Mouse (Mus musculus): Measurements from ENCODE around the gene Rhbdf2.

The Rhbdf2 gene

GRCm38 (mm10) chr11:116581376-116581814 is 45.4 kb downstream of the Rhbdf2 start, which contains the start of gene Ube2o:
TSS of gene Ube2o (minus strand) at chr11:116581447.
- peak; percentile 87 to 90 for DNase-seq

DNA sequence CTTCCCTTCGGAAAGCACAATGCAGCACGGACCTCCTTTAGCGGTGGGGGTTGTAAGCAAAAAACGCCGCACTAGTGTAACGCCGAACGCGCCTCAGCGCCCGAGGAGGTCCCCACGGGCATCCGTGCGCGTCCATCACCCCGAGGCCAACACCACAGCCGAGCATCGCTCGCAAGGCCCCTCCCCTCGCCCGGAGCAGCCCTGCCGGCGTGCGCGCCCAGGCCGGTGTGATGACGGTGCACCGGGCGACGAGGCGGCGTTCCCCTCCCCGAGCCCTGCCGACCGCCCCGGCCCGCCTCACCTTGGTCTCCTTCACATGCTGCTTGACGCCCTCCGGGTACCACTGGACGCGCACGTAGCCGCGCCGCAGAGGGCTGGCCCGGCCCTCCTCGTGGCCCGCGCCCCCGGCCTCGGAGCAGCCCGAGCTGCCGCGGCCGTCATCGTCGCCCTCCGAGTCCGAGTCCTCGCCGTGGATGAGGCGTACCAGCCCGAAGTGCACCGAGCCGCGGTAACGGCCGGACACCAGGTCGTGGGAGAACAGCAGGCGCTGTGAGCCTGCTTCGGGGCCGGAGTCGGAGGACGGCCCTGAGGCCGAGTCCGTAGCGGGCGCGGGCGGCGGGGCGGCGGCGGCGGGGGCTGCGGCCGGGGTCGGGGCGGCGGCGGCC is 46.0 kb downstream of the Rhbdf2 start:
- peak; percentile 44 to 67 for DNase-seq

DNA sequence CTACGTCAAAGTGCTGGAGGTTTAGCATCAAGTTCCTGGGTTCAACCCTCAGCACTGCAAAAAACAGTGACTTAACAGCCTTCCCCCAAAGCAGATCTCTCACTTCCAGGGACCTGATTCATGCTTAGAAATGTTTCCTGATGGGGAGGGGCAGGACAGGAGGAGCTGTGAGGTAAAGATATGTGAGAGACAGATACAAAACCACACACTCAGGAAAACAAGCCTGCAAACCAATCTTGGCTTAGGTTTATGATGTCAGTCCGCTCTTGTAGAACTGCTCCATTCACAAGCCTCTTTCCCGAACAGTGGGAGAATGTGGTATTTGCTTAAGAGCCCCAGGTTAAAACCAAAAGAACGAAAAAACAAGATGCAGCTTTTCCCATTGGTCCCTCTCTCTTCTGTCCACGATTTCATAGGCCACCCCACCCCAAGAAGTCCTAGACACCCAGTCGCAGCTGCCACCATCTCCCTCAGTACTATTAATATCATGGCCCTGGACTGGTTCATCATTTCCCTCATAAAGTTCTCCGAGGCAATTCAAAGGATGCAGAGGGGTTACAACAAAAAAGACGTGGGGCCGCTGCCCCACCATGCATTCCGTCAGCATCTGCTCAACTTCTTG is 46.7 kb downstream of the Rhbdf2 start:
- no peak for DNase-seq

- DNase-seq, result no peak
These were observed 47.5 kb downstream of the Rhbdf2 start for GRCm38 (mm10) chr11:116579280-116579679.

DNA sequence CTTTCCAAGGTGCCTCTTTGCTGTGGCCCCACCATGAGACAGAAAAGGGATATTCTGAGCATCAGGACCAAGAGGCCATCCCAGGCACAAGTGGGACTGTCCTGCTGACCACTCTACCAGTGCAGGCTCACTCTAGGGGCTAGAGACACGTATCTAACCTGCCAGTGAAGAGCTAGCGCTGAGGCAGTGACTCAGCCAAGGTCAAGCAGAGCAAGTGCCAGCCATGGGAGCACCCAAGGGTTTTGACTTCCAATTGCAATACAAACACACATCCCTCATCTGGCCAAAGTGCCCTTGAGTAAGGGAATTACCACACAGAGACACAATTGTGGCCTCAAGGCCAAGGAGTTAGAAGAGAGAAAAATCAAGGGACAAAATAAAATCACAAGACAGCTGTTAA is 51.4 kb downstream of the Rhbdf2 start:
- DNase-seq, result no peak

DNA sequence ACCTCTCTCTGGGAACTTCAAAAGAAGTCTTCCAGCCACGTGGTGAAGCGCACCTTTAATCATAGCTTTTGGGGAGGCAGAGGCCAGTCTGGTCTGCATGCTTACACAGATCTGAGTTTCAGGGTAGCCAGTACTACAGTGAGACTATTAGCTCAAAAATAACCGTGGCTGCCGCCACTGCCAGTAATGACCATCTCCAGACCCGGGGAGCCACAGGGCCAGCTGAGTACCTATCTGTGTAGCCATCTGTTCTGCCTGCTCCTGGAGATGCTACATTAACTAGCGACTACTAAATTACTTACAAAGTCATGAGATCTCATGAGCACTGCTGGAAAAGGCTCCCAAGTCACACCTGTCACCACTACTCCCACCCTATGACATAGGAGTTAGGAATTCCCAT is 51.8 kb downstream of the Rhbdf2 start:
- DNase-seq, result no peak

DNA sequence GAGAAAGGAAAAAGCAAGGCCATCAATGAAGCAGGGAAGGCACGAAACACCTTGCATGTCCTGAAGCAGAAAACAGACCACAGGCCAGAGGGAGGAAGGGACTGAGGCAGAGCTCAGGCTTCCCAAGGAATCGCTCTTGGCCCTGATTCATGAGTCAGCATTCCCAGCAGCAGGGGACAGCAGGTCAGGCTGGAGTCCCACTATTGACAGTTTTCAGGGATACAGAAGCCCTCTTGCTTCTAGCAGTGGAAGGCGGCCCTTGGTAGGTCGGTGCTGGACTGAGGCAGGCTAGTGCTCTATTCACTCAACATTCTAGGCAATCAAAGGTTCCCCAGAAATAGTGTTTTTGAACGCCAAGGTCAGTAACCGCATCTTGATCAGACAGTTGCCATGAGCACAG is 52.3 kb downstream of the Rhbdf2 start:
- no peak for DNase-seq

- DNase-seq, result no peak
These were observed 53.9 kb downstream of the Rhbdf2 start for GRCm38 (mm10) chr11:116572756-116573543.

- DNase-seq, result no peak
These were observed 54.8 kb downstream of the Rhbdf2 start for GRCm38 (mm10) chr11:116571767-116572679.

DNA sequence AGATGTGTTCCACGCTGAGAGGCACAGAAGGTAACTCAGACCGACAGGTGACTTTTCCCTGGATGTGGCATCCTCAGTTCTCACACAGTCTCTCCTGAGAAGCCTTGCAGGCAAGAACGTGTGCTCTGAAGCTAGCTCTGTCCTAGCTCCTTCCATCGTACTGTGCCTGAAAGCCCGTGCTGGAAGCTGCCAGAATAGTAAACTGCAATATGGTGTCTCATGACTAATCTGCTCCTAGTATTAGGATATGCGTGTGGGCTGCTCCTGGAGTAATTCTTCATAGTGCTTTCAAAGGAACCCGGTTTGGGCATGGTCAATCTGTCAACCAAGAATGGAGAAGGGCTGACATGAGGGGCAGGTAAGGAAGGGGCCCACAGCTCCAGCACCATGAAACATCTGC is 56.0 kb downstream of the Rhbdf2 start:
- no peak for DNase-seq

- no peak for DNase-seq
These were observed 59.3 kb downstream of the Rhbdf2 start for GRCm38 (mm10) chr11:116567531-116567930.

DNA sequence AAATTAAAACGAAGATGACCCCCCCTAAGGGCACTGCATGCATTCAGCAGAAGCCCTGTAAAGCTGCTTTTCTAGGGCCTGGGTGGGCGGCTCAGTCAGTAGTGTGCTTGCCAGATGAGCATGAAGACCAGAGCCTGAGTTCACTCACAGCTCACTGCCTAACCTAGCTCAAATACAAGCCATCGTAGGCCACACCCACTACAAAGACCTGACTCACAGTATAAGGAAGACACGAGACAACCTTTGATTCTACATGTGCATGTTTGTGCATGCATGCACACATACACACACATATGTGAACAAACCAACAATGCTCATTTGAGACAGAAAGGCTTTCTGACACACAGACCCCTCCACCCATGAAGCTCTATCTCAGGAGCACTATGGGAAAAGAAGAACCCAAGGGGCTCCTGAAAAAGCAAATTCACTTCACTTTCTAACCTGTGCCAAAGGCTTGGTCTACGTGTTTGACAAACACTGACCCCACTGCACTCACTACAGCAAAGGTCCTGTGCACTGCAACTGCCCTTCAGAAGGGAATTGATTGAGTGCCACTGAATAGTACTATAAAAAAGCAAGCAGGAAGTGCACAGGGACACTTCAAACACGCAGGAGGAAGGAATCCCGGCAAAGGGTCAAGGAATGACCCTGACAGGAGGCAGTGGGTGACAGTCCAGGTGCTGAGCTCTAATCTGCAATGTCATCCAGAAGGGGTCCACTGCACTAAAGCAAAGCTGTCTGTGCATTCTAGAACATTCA is 61.4 kb downstream of the Rhbdf2 start:
- DNase-seq, result no peak

GRCm38 (mm10) chr11:116556308-116556707 is 70.5 kb downstream of the Rhbdf2 start:
- no peak for DNase-seq

GRCm38 (mm10) chr11:116555572-116555971 is 71.2 kb downstream of the Rhbdf2 start:
- DNase-seq, result no peak

GRCm38 (mm10) chr11:116554171-116554878 is 72.5 kb downstream of the Rhbdf2 start:
- peak in 1 of 2 experiments; percentile 54 for DNase-seq

DNA sequence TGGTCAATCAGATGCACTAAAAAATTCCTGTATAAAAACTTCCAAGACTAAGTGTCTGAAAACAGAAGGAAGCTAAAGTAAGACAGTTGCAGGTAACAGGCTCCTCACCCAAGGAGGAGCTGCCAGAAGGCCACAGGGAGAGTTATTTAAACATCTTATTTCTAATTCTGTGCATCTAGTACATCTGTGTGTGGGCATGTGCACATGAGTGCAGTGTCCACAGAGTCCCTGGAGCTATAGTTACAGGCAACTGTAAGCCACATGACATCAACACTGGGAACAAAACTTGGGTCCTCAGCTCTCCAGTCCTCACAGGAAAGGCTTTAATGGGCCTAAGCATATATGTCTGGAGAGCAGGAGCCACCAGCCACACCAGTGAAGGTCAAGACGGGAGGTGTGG is 74.6 kb downstream of the Rhbdf2 start:
- no peak for DNase-seq

DNA sequence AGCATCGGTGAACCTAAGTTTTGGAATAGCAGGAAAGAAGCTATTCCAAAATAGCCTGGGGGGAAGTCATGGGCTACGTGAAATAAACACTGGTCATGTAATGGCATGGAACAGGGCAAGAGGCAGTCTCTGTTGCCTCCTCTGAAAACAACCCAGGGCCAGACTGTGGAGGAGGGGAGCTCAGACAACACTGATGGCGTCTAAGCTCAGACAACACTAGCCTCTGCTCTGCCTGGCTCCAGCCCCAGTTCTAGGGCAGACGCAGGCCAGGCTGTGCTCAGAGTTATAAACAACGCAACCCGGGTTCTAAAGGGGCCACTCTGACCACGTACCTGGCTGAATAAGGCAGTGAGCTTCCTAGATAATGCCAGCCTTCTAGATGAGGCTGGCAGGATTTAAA is 76.1 kb downstream of the Rhbdf2 start:
- DNase-seq, result peak in 1 of 2 experiments; percentile 56

DNA sequence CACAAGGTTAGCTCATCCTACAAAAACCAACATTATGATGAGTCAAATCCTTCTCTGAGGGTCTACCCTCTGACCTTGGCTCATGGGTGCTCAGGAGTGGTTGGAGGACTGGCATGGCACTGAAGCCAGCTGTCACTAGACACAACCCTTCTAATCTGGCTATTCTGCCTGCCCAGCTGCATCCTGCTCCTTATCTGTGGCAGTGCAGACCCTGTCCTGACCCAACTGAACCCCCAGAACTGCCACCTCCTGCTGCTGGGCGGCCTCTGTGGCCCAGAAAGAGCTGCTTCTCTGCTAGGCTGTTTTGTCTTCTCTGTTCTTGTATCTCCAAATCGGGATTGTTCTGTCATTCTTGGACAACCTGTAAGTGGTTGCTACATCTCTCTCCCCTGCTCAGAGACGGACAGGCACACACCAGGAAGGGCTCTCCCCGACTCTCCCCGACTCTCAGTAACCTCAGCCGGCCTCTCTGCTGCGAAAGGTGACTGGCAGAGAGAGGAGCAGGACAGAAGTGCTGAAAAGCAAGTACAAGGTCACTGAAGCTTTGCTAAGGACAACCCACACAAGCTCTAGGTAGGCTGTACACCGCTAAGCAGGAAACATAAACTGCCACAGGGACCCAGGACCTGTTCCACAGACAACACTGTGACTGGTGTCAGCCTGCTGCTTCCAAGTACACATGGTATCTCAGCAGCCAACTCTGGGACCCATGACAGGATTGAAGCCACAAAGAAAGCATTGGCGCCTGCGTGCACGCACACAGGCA is 77.4 kb downstream of the Rhbdf2 start:
- DNase-seq, result no peak

DNA sequence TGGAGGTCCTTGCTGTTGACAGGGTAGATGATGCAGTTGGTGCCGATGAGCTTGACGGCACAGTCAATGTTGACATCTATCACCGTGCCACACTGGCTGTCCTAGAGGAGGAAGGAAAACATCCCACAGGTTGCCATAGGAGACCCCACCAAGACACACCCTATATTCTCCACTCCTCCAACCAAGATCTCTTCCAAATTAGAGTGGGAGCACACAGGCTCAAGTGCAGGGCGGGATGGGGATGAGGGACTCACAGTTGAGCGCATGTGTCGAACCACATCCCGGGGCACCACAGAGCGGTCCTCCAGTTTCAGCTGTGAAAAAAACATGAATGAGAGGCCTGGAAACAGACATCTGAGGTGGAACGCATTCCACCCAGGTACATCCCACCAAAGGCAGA is 78.0 kb downstream of the Rhbdf2 start:
- no peak for DNase-seq
